Mouse (Mus musculus): Measurements from ENCODE around the gene Fam126b. TPM values are rescaled to one million over a fixed set of nuclear protein-coding genes. Genes with fewer than 3 reads are reported as not detected.
"Not testable (repeated sequence)": the region's sequence is repeated elsewhere in the genome, so short reads cannot be mapped to it uniquely, and the experiment has no call there.

Gene Fam126b
- total RNA-seq, 2 experiments from 2014 or later, result 24.3 to 27.7 TPM

- no peak for DNase-seq (ENCODE audit: low spot score in 2 of 2)
Measured at GRCm38 (mm10) chr1:58570437-58570836, 15.7 kb downstream of the Fam126b start.

GRCm38 (mm10) chr1:58568456-58569130, 17.5 kb downstream of the Fam126b start:
- no peak for DNase-seq (ENCODE audit: low spot score in 2 of 2)

- no peak for DNase-seq (ENCODE audit: low spot score in 2 of 2)
Measured at GRCm38 (mm10) chr1:58566621-58567020, 19.5 kb downstream of the Fam126b start.

DNA sequence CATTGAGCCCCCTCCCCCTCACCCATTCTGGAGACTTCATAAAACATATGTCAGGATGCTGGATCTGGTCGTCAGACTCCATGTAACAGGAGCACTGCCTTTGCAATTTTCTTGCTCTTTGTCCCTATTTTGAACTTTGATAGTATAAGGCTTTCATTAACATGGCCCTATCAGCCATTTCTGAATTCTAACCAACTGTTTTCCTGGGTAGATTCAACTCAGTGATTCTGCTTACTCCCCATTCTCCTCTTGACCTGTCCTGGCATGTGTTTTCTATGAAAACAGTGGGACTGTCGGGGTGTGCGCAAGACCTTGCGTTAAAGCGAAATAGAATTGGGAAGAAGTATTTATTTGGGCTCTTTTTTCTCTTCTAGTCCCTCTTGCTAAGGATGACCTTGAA, 21.1 kb downstream of the Fam126b start:
- DNase-seq (ENCODE audit: low spot score in 2 of 2), result no peak

- no peak for DNase-seq (ENCODE audit: low spot score in 2 of 2)
Measured at GRCm38 (mm10) chr1:58562455-58562854, 23.7 kb downstream of the Fam126b start.

- DNase-seq (ENCODE audit: low spot score in 2 of 2), result not testable (repeated sequence)
Measured at GRCm38 (mm10) chr1:58560370-58560769, 25.8 kb downstream of the Fam126b start.

GRCm38 (mm10) chr1:58541386-58541785, 44.7 kb downstream of the Fam126b start:
- no peak for DNase-seq (ENCODE audit: low spot score in 2 of 2)

GRCm38 (mm10) chr1:58507249-58507648, 78.9 kb downstream of the Fam126b start:
- no peak for DNase-seq (ENCODE audit: low spot score in 2 of 2)

GRCm38 (mm10) chr1:58504577-58505254, 81.4 kb downstream of the Fam126b start, which contains the start of gene Orc2:
TSS of gene Orc2 (minus strand) at chr1:58505109.
- peak; percentile 69 to 81 for DNase-seq (ENCODE audit: low spot score in 2 of 2)

GRCm38 (mm10) chr1:58503793-58504370, 82.2 kb downstream of the Fam126b start:
- DNase-seq (ENCODE audit: low spot score in 2 of 2), result no peak

DNA sequence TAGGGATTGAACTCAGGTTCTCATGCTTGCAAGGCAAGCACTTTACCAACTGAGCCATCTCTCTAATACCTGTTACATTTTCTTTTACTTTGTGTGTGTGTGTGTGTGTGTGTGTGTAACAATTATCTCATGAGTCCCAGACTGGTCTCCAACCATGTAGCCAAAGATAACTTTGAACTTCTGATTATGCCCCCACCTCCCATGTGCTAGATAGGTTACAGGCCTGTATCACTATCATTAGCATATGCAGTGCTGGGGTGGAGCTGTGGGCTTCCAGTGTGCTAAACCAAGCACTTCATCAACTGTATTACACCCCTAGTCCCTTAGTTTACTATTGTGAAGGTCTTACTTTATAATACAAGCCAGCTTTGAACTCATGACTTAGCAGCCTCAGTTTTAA, 83.0 kb downstream of the Fam126b start:
- DNase-seq (ENCODE audit: low spot score in 2 of 2), result no peak

DNA sequence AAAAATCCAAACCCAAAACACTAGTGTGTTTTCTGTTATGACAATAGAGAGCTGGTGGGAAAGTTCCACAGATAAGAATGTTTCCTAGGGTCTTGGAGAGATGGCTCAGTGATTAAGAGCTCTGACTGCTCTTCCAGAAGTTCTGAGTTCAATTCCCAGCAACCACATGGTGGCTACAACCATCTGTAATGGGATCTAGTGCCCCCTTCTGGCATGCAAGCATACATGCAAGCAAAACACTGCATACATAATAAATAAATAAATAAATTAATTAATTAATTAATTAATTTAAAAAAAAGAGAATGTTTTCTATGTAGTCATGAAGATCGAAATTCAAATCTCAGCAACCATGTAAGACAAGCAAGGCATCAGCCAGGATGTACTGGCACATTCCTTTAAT, 87.4 kb downstream of the Fam126b start:
- no peak for DNase-seq (ENCODE audit: low spot score in 2 of 2)

GRCm38 (mm10) chr1:58497678-58498077, 88.4 kb downstream of the Fam126b start:
- no peak for DNase-seq (ENCODE audit: low spot score in 2 of 2)

GRCm38 (mm10) chr1:58495603-58496002, 90.5 kb downstream of the Fam126b start:
- DNase-seq (ENCODE audit: low spot score in 2 of 2), result no peak

DNA sequence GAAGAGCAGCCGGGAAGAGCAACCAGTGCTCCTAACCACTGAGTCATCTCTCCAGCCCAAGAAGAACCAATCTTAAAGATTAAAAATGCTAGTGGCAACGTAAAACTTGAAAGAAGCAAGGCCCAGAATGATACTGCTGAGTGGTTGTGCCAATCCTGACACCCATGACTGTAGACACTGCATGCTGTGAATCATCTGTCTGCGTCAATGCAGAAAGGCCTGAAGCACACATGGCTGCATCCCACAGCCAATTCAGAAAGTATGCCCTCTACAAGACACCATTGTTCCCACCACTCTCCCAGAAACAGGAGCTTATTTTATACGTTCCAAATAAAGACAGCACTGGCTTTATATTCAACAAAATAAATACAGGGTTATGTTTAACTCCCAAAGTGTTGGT, 103.5 kb downstream of the Fam126b start:
- no peak for DNase-seq (ENCODE audit: low spot score in 2 of 2)

GRCm38 (mm10) chr1:58475662-58476061, 110.5 kb downstream of the Fam126b start:
- no peak for DNase-seq (ENCODE audit: low spot score in 2 of 2)

Other genes with a start within 250 kb of the Fam126b start
- gene Bzw1, start 193.4 kb downstream of the Fam126b start, total RNA-seq (2021), result 100 to 1,000 TPM; 180 to 189 TPM
- gene Clk1, start 162.3 kb downstream of the Fam126b start, total RNA-seq (2021), result 100 to 1,000 TPM; 195 to 199 TPM
- gene Nif3l1, start 141.2 kb downstream of the Fam126b start, total RNA-seq (2021), result 10 to 100 TPM; 19.0 to 21.2 TPM
- 10 to 100 TPM; 35.1 to 37.5 TPM for gene Ppil3, start 140.8 kb downstream of the Fam126b start, total RNA-seq (2021)
- gene Orc2, start 81.2 kb downstream of the Fam126b start, total RNA-seq (2021), result 10 to 100 TPM; 27.4 to 29.4 TPM
- gene Ndufb3, start 61 bp upstream of the Fam126b start, total RNA-seq (2021), result 100 to 1,000 TPM; 101 to 118 TPM
- under 1 TPM; 0.20 to 0.25 TPM for gene Als2cr12, start 109.7 kb upstream of the Fam126b start, total RNA-seq (2021)
- 100 to 1,000 TPM; 101 to 104 TPM for gene Cflar, start 125.2 kb upstream of the Fam126b start, total RNA-seq (2021)
- gene Casp8, start 209.1 kb upstream of the Fam126b start, total RNA-seq (2021), result 10 to 100 TPM; 25.6 to 29.8 TPM